Mouse (Mus musculus) stomach, postnatal 0 days (tissue): ENCODE results near the gene Fgfr2.

Experiments
- CTCF ChIP-seq: IDR thresholded peaks from 2 replicates; pipeline ENCODE4 v1.5.1; 2016; ENCODE audit warnings: antibody characterized with exemption, low read depth, mild to moderate bottlenecking, moderate library complexity
- EP300 ChIP-seq: optimal IDR thresholded peaks from 2 replicates; pipeline ENCODE3; 2016; ENCODE audit warnings: antibody characterized with exemption

- TF ChIP-seq CTCF (no peak), EP300 (no peak)
Measured at GRCm38 (mm10) chr7:131953402-131953801, 1169.7 kb downstream of the Fgfr2 start.
